Mouse (Mus musculus): ENCODE measurements around the gene Smc1b.

DNA sequence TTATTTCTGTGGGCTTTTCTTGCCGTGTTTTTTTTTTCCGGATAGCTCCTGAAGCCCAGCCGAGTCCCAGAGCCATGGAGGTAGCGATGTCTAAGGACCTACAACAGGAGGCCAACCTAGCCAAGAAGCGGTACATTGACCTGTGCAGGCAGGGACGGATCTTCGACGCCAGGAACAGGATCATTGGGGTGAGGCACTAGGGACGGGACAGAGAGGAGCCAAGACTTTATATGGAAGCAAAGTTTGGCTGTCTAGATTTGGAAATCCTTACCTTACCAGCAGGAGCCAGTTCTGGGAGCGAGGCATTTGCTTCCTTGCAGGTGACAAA lies 393 bp upstream of the Smc1b start:
- no peak for TF ChIP-seq POLR2A (IDR thresholded peaks at IDR 0.05; ENCODE audit: insufficient read length, low read depth)
- TF ChIP-seq REST (IDR thresholded peaks at IDR 0.05; ENCODE audit: insufficient read depth, insufficient read length), result no peak
- no peak for TF ChIP-seq MYOG (IDR thresholded peaks at IDR 0.05; ENCODE audit: control insufficient read depth in 1 of 3, insufficient read depth in 1 of 3, insufficient read length in 2 of 3, low read depth in 2 of 3)
- no peak for TF ChIP-seq USF1 (IDR thresholded peaks at IDR 0.05; ENCODE audit: low read depth)
- no peak for TF ChIP-seq POLR2AphosphoS2 (IDR thresholded peaks at IDR 0.05; ENCODE audit: insufficient read length, low read depth)
- no peak for TF ChIP-seq TCF12 (IDR thresholded peaks at IDR 0.05; ENCODE audit: insufficient read depth, poor library complexity, severe bottlenecking)
- no peak for TF ChIP-seq MYOD1 (IDR thresholded peaks at IDR 0.05; ENCODE audit: control insufficient read depth in 1 of 3, insufficient read length in 2 of 3, low read depth in 2 of 3)
- no peak for TF ChIP-seq CEBPB (IDR thresholded peaks at IDR 0.05; ENCODE audit: insufficient read depth, poor library complexity, severe bottlenecking)
- TF ChIP-seq SRF (IDR thresholded peaks at IDR 0.05; ENCODE audit: control insufficient read depth, insufficient read length, low read depth), result no peak
- TF ChIP-seq E2F4 (IDR thresholded peaks at IDR 0.05; ENCODE audit: insufficient read depth), result no peak
- no peak for TF ChIP-seq MAX (IDR thresholded peaks at IDR 0.05; ENCODE audit: low read depth)
